Mouse (Mus musculus) adrenal gland, postnatal 4 days (tissue): Measurements from ENCODE around the gene Rnf185. TPM values are rescaled to one million over a fixed set of nuclear protein-coding genes. Genes with fewer than 3 reads are reported as not detected.

Experiments
- DNase-seq, 2 experiments: peaks; one replicate each; pipeline ENCODE4 v3.0.0; 2021 to 2022; ENCODE audit warnings: low spot score in 2 of 2, mixed read lengths in 2 of 2
- total RNA-seq, 2 experiments: library from RNA; stranded (reverse); gene quantifications; 2 replicates each; pipeline ENCODE4 v1.2.3; 2021

Rnf185 gene
- total RNA-seq, 2 experiments from 2014 or later: 33.7 to 35.6 TPM

- peak in 1 of 2 experiments; percentile 24 for DNase-seq
Observed at GRCm38 (mm10) chr11:3451701-3452163, 431 bp downstream of the Rnf185 start.

GRCm38 (mm10) chr11:3444875-3445274 is 7.3 kb downstream of the Rnf185 start:
- DNase-seq: no peak

GRCm38 (mm10) chr11:3443091-3443490 is 9.1 kb downstream of the Rnf185 start:
- DNase-seq: no peak

GRCm38 (mm10) chr11:3442677-3443076 is 9.5 kb downstream of the Rnf185 start:
- no peak for DNase-seq

- DNase-seq: no peak
Observed at GRCm38 (mm10) chr11:3441696-3442443, 10.3 kb downstream of the Rnf185 start.

- no peak for DNase-seq
Observed at GRCm38 (mm10) chr11:3437621-3438020, 14.5 kb downstream of the Rnf185 start.

GRCm38 (mm10) chr11:3433809-3434208 is 18.4 kb downstream of the Rnf185 start:
- DNase-seq: no peak

GRCm38 (mm10) chr11:3431976-3432603 is 20.1 kb downstream of the Rnf185 start:
- no peak for DNase-seq

- no peak for DNase-seq
Observed at GRCm38 (mm10) chr11:3431515-3431914, 20.6 kb downstream of the Rnf185 start.

- no peak for DNase-seq
Observed at GRCm38 (mm10) chr11:3428632-3429031, 23.5 kb downstream of the Rnf185 start.

GRCm38 (mm10) chr11:3427697-3428230 is 24.4 kb downstream of the Rnf185 start:
- DNase-seq: no peak

GRCm38 (mm10) chr11:3422242-3422641 is 29.9 kb downstream of the Rnf185 start:
- no peak for DNase-seq

- no peak for DNase-seq
Observed at GRCm38 (mm10) chr11:3418741-3419140, 33.4 kb downstream of the Rnf185 start.

GRCm38 (mm10) chr11:3417795-3418194 is 34.4 kb downstream of the Rnf185 start:
- no peak for DNase-seq

GRCm38 (mm10) chr11:3416399-3416798 is 35.8 kb downstream of the Rnf185 start:
- DNase-seq: no peak

GRCm38 (mm10) chr11:3412111-3412510 is 40.1 kb downstream of the Rnf185 start:
- DNase-seq: no peak

- peak; percentile 89 to 91 for DNase-seq
Observed at GRCm38 (mm10) chr11:3408997-3409732, 43.0 kb downstream of the Rnf185 start, which contains the start of gene Limk2. TSS of gene Limk2 (minus strand) at chr11:3409189.

- no peak for DNase-seq
Observed at GRCm38 (mm10) chr11:3408131-3408996, 43.8 kb downstream of the Rnf185 start.

- no peak for DNase-seq
Observed at GRCm38 (mm10) chr11:3404287-3405047, 47.7 kb downstream of the Rnf185 start.

GRCm38 (mm10) chr11:3403024-3403423 is 49.1 kb downstream of the Rnf185 start:
- DNase-seq: no peak
